Mouse (Mus musculus): ENCODE results near the gene Hoxa5.

Gene Hoxa5

DNA sequence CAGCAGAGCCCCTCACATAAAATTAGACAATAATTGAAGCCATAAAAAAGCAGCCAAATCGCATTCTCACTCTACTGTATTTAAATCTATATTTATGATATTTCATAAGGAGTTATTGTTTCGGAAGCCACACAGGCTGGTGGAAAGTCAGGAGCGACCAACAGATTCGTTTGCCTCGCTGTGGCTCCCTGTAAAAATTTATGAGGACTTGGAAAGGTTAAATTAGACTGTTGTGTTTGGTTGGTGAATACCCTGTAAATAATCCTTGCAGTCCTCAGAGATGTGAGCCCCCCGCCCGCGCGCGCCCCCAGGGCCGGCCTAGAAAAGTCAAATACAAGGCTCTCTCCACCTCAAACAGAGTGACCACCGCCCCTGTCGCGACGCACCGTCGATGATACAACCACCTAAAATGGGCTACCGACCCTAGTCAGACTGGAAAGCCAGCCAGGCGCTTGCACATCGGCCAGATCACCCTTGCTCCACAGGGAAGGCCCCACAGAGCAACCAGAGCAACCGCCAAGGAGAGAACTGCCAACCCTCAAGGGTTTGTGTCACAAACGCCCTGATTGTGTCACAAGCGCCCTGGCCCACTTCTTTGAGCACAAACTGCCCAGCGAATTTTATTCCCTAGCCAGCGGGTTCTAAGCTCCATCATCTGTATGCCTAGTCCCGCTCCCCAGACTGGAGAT lies 22.3 kb upstream of the Hoxa5 start:
- DNase-seq (ENCODE audit: low read depth, low spot score): no peak

DNA sequence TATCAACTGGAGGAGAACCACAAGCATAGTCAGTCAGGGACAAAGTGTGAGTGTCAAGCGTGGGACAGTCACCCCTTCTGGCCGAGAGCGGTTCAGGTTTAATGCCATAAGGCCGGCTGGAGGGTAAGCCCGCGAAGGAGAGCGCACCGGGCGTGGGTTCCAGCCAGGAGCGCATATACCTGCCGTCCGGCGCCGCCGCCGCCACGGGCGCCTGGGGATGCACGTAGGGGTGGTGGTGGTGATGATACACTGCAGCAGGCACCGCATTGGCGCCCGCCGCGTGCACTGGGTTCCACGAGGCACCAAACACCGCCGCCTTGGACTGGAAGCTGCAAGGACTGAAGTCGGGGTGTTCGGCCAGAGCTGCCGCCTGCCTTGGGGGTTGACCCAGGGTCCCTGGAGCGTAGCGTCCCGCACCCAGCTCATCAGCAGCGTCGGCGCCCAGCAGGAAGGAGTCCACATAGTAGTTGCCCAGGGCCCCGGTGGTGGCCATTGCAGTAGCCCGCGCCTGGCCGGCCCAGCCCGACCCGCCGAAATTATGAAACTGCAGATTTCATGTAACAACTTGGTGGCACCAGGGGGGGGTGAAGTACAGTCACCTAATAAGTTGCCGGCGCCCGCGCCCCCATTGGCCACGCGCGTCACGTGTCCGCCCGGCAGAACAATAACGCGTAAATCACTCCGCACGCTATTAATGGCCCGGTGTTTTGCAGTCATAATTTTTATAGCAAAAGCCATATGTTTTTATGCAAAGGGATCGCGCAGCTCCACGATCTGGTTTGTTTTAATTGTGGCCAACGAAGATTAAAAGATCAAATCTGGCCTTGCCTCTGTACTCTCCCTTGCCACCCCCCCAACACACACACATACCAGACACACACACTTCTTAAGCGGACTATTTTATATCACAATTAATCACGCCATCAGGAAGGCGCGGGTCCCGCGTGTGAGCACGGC lies 21.5 kb upstream of the Hoxa5 start:
- DNase-seq (ENCODE audit: low read depth, low spot score): no peak

GRCm38 (mm10) chr6:52224895-52225611 lies 20.7 kb upstream of the Hoxa5 start:
- no peak for DNase-seq (ENCODE audit: low read depth, low spot score)

- no peak for DNase-seq (ENCODE audit: low read depth, low spot score)
Measured at GRCm38 (mm10) chr6:52223939-52224760, 19.8 kb upstream of the Hoxa5 start.

DNA sequence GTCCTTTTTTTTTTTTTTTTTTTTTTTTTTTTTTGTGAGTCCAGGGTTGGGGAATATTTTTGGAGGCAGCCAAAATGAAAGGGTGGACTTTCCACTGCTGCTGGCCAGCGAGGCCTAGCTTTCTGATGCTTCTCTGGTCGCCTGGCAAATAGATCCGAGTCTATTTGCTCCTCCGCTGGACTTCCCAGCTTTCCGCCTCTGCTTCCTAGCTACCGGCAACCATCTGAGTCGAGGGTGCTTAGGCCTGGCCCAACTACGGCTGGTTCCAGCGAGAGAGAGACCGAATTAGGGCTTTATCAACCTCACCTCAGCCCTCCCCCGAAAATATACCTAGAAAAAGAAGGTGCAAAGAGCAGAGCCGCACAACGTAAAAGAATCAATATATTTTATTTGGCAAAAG lies 18.3 kb upstream of the Hoxa5 start:
- DNase-seq (ENCODE audit: low read depth, low spot score): no peak

- DNase-seq (ENCODE audit: low read depth, low spot score): no peak
Measured at GRCm38 (mm10) chr6:52221993-52222685, 17.8 kb upstream of the Hoxa5 start.

GRCm38 (mm10) chr6:52221337-52221992 lies 17.1 kb upstream of the Hoxa5 start, which contains the start of gene Hoxa7:
Gene Hoxa7 (minus strand): TSS chr6:52221854.
- DNase-seq (ENCODE audit: low read depth, low spot score): no peak

GRCm38 (mm10) chr6:52220865-52221310 lies 16.5 kb upstream of the Hoxa5 start:
- DNase-seq (ENCODE audit: low read depth, low spot score): no peak

- DNase-seq (ENCODE audit: low read depth, low spot score): no peak
Measured at GRCm38 (mm10) chr6:52220003-52220864, 15.8 kb upstream of the Hoxa5 start.

GRCm38 (mm10) chr6:52219234-52219942 lies 15.0 kb upstream of the Hoxa5 start:
- no peak for DNase-seq (ENCODE audit: low read depth, low spot score)

- no peak for DNase-seq (ENCODE audit: low read depth, low spot score)
Measured at GRCm38 (mm10) chr6:52218643-52219215, 14.3 kb upstream of the Hoxa5 start.

DNA sequence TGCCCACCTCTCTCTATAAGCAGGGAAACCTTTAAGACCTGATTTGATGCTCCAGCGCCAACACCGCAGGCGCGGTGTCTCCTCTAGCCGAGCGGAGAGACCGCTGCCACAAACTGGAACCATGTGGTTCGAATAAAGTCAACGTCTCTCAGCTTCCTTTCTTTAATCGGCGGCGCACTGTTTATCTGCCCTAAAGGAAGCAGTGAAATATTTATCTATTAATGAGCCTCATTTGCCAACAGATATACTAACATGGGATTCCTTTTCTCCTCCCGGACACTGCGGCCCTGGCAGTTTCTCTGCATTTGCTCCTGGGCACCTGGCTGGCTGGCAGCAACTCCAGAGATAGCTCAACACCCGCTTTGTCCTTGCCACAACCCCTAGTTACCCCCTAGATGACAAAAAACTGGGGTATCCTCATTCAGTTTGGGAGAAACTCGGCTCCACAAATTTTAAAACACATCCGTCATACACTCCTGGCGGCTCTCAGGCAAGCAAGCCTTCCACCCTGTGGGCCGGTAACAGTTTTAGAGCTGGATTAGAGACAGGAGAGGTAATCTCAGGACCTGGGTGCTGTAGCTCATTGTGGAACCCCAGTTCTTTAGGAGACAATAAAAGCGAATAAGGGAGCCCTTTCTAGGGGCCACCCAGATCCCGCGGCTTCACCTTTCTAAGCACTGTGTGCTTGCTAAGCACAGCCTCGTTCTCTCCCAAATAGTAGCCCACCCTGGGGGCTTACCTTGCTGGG lies 13.7 kb upstream of the Hoxa5 start:
- DNase-seq (ENCODE audit: low read depth, low spot score): no peak

DNA sequence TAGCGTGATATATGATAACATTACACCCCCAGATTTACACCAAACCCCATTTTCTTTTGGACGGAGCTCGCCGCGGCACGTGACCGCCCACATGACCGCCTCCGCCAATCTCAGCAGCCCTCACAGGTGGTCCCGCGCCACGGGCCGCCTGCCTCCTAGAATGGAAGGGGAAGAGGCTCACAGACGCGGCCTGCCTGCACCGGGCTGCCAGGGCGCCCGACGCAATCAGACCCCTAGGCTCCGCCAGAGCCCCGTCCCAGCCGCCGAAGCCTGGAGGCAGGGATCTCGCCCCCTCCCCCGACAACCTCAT lies 13.0 kb upstream of the Hoxa5 start:
- DNase-seq (ENCODE audit: low read depth, low spot score): no peak

DNA sequence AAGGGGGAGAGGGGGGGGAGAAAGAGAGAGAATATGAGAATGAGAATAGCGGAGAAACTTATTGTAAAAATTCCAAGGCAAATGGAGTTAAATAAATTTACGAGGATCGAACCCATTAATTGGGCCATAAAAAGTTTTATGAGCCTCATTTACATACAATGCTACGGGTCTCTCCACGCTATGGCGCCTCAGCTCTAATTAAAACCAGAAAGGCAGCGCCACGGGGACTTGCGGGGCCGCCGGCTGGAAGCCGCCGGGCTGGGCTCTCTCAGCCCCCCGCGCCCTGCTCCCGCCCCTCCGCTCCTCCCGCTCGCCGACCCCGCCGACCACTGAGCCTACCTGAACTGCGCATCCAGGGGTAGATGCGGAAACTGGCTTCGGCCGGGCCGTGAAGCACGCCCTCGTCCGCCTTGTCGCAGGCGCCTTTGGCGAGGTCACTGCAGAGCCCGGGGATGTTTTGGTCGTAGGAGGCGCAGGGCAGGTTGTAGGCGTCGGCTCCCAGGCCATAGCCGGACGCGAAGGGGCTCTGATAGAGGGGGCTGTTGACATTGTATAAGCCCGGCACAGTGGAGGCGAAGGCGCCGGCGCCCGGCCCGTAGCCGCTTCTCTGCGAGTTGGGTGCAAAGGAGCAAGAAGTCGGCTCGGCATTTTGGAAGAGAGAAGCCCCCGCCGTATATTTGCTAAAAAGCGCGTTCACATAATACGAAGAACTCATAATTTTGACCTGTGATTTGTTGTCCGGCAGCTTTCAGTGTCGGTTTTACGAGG lies 12.5 kb upstream of the Hoxa5 start:
- no peak for DNase-seq (ENCODE audit: low read depth, low spot score)

GRCm38 (mm10) chr6:52215771-52216535 lies 11.6 kb upstream of the Hoxa5 start:
- DNase-seq (ENCODE audit: low read depth, low spot score): no peak

DNA sequence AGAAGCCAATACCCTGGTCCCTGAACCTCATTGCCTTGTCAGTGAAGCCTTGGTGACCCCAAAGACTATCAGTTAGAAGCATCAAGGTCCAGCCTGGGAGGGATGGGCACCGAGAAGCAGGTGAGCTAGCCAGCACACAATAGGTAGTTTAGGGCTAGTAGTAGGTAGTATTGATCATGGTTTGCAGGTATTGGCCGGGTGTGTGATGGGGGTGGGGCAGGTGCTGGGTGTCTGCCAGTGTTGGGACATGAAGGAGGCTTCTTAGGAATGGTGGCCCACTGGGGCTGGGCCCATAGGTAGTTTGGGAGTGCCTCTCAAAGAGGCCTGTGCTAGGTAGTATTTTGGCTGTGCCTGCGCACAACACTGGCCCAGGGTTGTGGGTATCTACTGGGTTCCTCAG lies 10.7 kb upstream of the Hoxa5 start:
- DNase-seq (ENCODE audit: low read depth, low spot score): no peak

Data from brain, embryonic 18.5 days (tissue).